Mouse (Mus musculus): Measurements from ENCODE around the gene Olfml1.

DNA sequence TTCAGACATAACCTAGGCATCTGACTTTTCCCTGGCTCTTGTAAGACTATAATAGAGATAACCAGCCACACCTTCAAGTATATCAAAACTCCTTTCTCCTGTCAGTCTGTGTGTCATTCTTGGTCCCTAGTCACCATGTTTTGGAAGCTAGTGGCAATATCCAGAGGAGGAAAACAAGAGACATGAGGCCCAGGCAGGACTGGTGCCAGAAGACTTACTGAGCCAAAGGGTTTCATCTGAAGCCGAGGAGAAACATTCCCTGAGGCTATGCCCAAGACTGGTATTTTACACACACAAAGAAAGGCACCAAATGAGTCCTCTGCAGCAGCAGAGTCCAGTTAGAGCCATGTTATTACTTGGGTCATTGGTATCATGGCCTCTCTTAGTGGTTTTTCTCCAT is 22.2 kb upstream of the Olfml1 start:
- TF ChIP-seq CTCF (IDR thresholded peaks at IDR 0.05) (no peak), EP300 (IDR thresholded peaks at IDR 0.05) (no peak)
